ENCODE assay signal across 9 mouse cellular contexts in the genomic region with DNA sequence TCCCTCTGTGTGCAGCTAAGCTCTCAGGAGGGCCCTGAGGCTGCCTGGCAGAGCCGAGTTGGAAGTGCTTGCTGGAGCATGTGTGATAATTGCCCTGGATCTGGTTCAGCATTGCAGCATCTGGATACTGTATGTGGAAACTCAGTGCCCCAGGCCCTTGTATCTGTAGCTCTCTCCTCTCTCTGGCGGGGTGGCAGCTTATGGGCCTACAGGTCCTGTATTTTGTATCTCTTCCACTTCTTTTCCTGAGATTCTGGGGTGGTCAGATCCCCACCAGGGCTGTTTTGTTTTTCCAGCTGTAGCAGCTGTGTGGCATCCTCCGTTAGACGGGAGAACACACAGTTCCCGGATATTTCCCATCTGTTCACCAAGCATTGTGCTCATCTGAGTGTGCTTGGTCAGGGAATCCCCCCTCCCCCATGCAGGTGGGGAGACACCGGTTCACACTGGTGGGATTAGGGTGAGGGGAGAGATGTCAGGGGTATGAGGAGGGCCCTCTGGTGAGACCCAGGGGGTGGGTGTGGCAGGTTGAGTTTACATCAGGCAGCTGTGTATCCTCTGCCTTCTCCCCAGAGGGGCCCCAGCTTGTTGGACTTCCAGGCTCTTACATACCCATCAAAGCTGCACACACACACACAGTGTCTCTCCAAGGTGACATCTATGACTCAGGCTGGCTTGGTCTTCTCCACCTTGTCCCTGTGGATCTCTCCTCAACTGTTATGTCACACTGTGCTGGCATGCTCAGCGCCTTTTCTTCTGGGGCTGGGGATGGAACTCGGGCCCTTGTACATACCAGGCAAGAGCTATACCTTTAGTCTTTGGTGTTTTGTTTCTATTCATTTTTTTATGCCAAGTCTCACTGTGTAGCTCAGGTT. TPM values are rescaled to one million over a fixed set of nuclear protein-coding genes. Genes with fewer than 3 reads are reported as not detected.
A peak's percentile ranks its signal among the peaks of the same experiment; 100 is the strongest.
DNase-seq lines count a peak whose midpoint lies in the region; ATAC-seq lines count a peak whose summit lies in the region.
"Had no signal": no experiment of that assay in that cellular context is flagged by ENCODE, and none has a peak within 500 bp of the region (broad histone marks: within the 10 kb centered on the region; RNA-seq: fewer than 3 reads in every experiment).

No protein-coding gene starts in this region.

- no peak overlapping the region for H3K9ac ChIP-seq in kidney, embryonic 16.5 days (replicated peaks; ENCODE audit: low read length)
- no peak overlapping the region for H3K9ac ChIP-seq in embryonic facial prominence, embryonic 11.5 days (replicated peaks; ENCODE audit: low read length)
- H3K9ac ChIP-seq in neural tube, embryonic 14.5 days (replicated peaks; ENCODE audit: low read depth, low read length), result no peak overlapping the region
- no peak overlapping the region for H3K9ac ChIP-seq in midbrain, embryonic 14.5 days (replicated peaks; ENCODE audit: low read length)
- H3K9ac ChIP-seq in hindbrain, embryonic 16.5 days (ENCODE audit: low read depth, low read length), result no peak overlapping the region
- H3K9ac ChIP-seq: liver, embryonic 15.5 days had no signal

- no peaks in the 10 kb centered on the region for H3K36me3 ChIP-seq in kidney, embryonic 16.5 days (ENCODE audit: insufficient read depth, low read length)
- no peaks in the 10 kb centered on the region for H3K36me3 ChIP-seq in embryonic facial prominence, embryonic 11.5 days (replicated peaks; ENCODE audit: control insufficient read depth, insufficient read depth, low read depth, low read length)
- H3K36me3 ChIP-seq in neural tube, embryonic 14.5 days (ENCODE audit: control insufficient read depth, insufficient read depth, low read length), result no peaks in the 10 kb centered on the region
- H3K36me3 ChIP-seq in midbrain, embryonic 14.5 days (ENCODE audit: control insufficient read depth, insufficient read depth, low read length), result no peaks in the 10 kb centered on the region
- no peaks in the 10 kb centered on the region for H3K36me3 ChIP-seq in hindbrain, embryonic 16.5 days (ENCODE audit: control insufficient read depth, insufficient read depth, low read length)
- H3K36me3 ChIP-seq: liver, embryonic 15.5 days had no signal

- intact Hi-C loops in heart, postnatal 14 days (cut with DNase I), result loop anchor here (2.0 kb wide), 1 partner anchor 31 kb away; a partner anchor contains a TSS

- H3K4me3 ChIP-seq in kidney, embryonic 16.5 days (ENCODE audit: low read length), result no peak overlapping the region
- no peak overlapping the region for H3K4me3 ChIP-seq in embryonic facial prominence, embryonic 11.5 days (ENCODE audit: low read depth, low read length)
- no peak overlapping the region for H3K4me3 ChIP-seq in neural tube, embryonic 14.5 days (ENCODE audit: low read depth, low read length)
- H3K4me3 ChIP-seq in midbrain, embryonic 14.5 days (replicated peaks; ENCODE audit: low read depth, low read length), result no peak overlapping the region
- H3K4me3 ChIP-seq in hindbrain, embryonic 16.5 days (ENCODE audit: low read length), result no peak overlapping the region
- H3K4me3 ChIP-seq: liver, embryonic 15.5 days had no signal

- 35% methylated on average over 8 of the region's 8 CpGs for WGBS in kidney, embryonic 16.5 days
- WGBS in embryonic facial prominence, embryonic 11.5 days, result 47% methylated on average over 8 of the region's 8 CpGs
- WGBS in neural tube, embryonic 14.5 days, result 60% methylated on average over 8 of the region's 8 CpGs
- WGBS in midbrain, embryonic 14.5 days, result 65% methylated on average over 8 of the region's 8 CpGs
- 61% methylated on average over 8 of the region's 8 CpGs for WGBS in hindbrain, embryonic 16.5 days

- peak overlapping the region; percentile 22; the same call in 1 of the 2 replicates for H3K27ac ChIP-seq in kidney, embryonic 16.5 days (ENCODE audit: low read length)
- H3K27ac ChIP-seq in embryonic facial prominence, embryonic 11.5 days (replicated peaks; ENCODE audit: low read depth, low read length), result no peak overlapping the region
- H3K27ac ChIP-seq in neural tube, embryonic 14.5 days (ENCODE audit: low read depth, low read length), result peak overlapping the region; percentile 28; the same call in 1 of the 2 replicates
- H3K27ac ChIP-seq in midbrain, embryonic 14.5 days (replicated peaks; ENCODE audit: low read depth, low read length), result no peak overlapping the region
- H3K27ac ChIP-seq in hindbrain, embryonic 16.5 days (ENCODE audit: low read depth, low read length), result no peak overlapping the region
- H3K27ac ChIP-seq: liver, embryonic 15.5 days had no signal

- no peaks in the 10 kb centered on the region for H3K9me3 ChIP-seq in kidney, embryonic 16.5 days (ENCODE audit: low read length)
- no peaks in the 10 kb centered on the region for H3K9me3 ChIP-seq in embryonic facial prominence, embryonic 11.5 days (replicated peaks; ENCODE audit: control insufficient read depth, low read length)
- H3K9me3 ChIP-seq in neural tube, embryonic 14.5 days (ENCODE audit: control insufficient read depth, low read length), result no peaks in the 10 kb centered on the region
- H3K9me3 ChIP-seq in midbrain, embryonic 14.5 days (ENCODE audit: control insufficient read depth, low read length), result no peaks in the 10 kb centered on the region
- no peaks in the 10 kb centered on the region for H3K9me3 ChIP-seq in hindbrain, embryonic 16.5 days (ENCODE audit: control insufficient read depth, low read length)
- H3K9me3 ChIP-seq: liver, embryonic 15.5 days had no signal

- no peak for DNase-seq in kidney, adult 8-10 months
- peak; percentile 43 for DNase-seq in embryonic facial prominence, embryonic 11.5 days (ENCODE audit: low spot score)
- peak; percentile 35 to 46 for DNase-seq in heart, postnatal 14 days
- no peak for DNase-seq in cerebellum, adult 11-12 months
- no peak for DNase-seq in midbrain, embryonic 14.5 days

- H3K4me1 ChIP-seq in kidney, embryonic 16.5 days (ENCODE audit: insufficient read depth, low read length), result peaks cover 14% of the 10 kb centered on the region; the same call in 1 of the 2 replicates
- no peaks in the 10 kb centered on the region; the same call in 1 of the 2 replicates for H3K4me1 ChIP-seq in embryonic facial prominence, embryonic 11.5 days (ENCODE audit: control insufficient read depth, insufficient read depth, low read length)
- no peaks in the 10 kb centered on the region for H3K4me1 ChIP-seq in neural tube, embryonic 14.5 days (ENCODE audit: control insufficient read depth, insufficient read depth, low read length)
- H3K4me1 ChIP-seq in midbrain, embryonic 14.5 days (ENCODE audit: control insufficient read depth, insufficient read depth, low read length), result no peaks in the 10 kb centered on the region
- H3K4me1 ChIP-seq in hindbrain, embryonic 16.5 days (ENCODE audit: control insufficient read depth, insufficient read depth, low read depth, low read length), result no peaks in the 10 kb centered on the region
- H3K4me1 ChIP-seq: liver, embryonic 15.5 days had no signal

- no peaks in the 10 kb centered on the region for H3K27me3 ChIP-seq in kidney, embryonic 16.5 days (ENCODE audit: insufficient read depth, low read length)
- H3K27me3 ChIP-seq in embryonic facial prominence, embryonic 11.5 days (ENCODE audit: control insufficient read depth, insufficient read depth, low read length), result no peaks in the 10 kb centered on the region
- no peaks in the 10 kb centered on the region for H3K27me3 ChIP-seq in neural tube, embryonic 14.5 days (ENCODE audit: control insufficient read depth, insufficient read depth, low read length)
- no peaks in the 10 kb centered on the region for H3K27me3 ChIP-seq in midbrain, embryonic 14.5 days (ENCODE audit: control insufficient read depth, insufficient read depth, low read length)
- no peaks in the 10 kb centered on the region for H3K27me3 ChIP-seq in hindbrain, embryonic 16.5 days (replicated peaks; ENCODE audit: control insufficient read depth, insufficient read depth, low read length)
- H3K27me3 ChIP-seq: liver, embryonic 15.5 days had no signal

- no peak overlapping the region for H3K4me2 ChIP-seq in kidney, embryonic 16.5 days (replicated peaks; ENCODE audit: low read depth, low read length)
- H3K4me2 ChIP-seq in embryonic facial prominence, embryonic 11.5 days (ENCODE audit: low read depth, low read length), result no peak overlapping the region
- no peak overlapping the region for H3K4me2 ChIP-seq in neural tube, embryonic 14.5 days (ENCODE audit: low read depth, low read length)
- H3K4me2 ChIP-seq in midbrain, embryonic 14.5 days (ENCODE audit: low read length), result no peak overlapping the region
- H3K4me2 ChIP-seq in hindbrain, embryonic 16.5 days (ENCODE audit: low read length), result no peak overlapping the region
- H3K4me2 ChIP-seq: liver, embryonic 15.5 days had no signal

- ATAC-seq in kidney, embryonic 16.5 days (ENCODE audit: low FRiP score, low TSS enrichment), result peak; percentile 50
- 0 out of 2 replicates have a peak, but pooled peaks have one; percentile 29 for ATAC-seq in embryonic facial prominence, embryonic 11.5 days (replicated peaks; ENCODE audit: insufficient number of reproducible peaks, low FRiP score, low TSS enrichment, low read depth)
- no peak for ATAC-seq in neural tube, embryonic 14.5 days (ENCODE audit: low read depth)
- ATAC-seq in midbrain, embryonic 14.5 days (ENCODE audit: low FRiP score, low TSS enrichment), result no peak
- no peak for ATAC-seq in hindbrain, embryonic 16.5 days

RNA-seq across cellular contexts. Expression of a gene that starts 30.7 kb away (rescaled TPM):
- 19.2 and 19.6 TPM in 2 replicates for polyA plus RNA-seq in kidney, embryonic 16.5 days (2015; fragmentation: Nextera tagmentation; extraction: Ambion mirVana)
- 5.4 and 6.8 TPM in 2 replicates for polyA plus RNA-seq in embryonic facial prominence, embryonic 11.5 days (2014; fragmentation: Nextera tagmentation; extraction: Ambion mirVana)
- 10 to 100 TPM; 30.6 to 32.1 TPM for total RNA-seq in heart, postnatal 14 days (2021)
- polyA plus RNA-seq in neural tube, embryonic 14.5 days (2014; fragmentation: Nextera tagmentation; extraction: Ambion mirVana), result 9.9 and 13.4 TPM in 2 replicates
- polyA plus RNA-seq in midbrain, embryonic 14.5 days (2014; fragmentation: Nextera tagmentation; extraction: Ambion mirVana), result 5.3 and 5.5 TPM in 2 replicates
- polyA plus RNA-seq in hindbrain, embryonic 16.5 days (2015; fragmentation: Nextera tagmentation; extraction: Ambion mirVana), result 16.0 and 18.4 TPM in 2 replicates

Comparison
In these comparisons a context has a peak if more than half of its experiments do, and no peak if none do; other contexts are left out.
1. ATAC-seq: peak in kidney, embryonic 16.5 days (single experiment) and embryonic facial prominence, embryonic 11.5 days (single experiment); none in neural tube, embryonic 14.5 days (single experiment), midbrain, embryonic 14.5 days (single experiment) and hindbrain, embryonic 16.5 days (single experiment).
2. H3K27ac ChIP-seq: peak in kidney, embryonic 16.5 days (single experiment) and neural tube, embryonic 14.5 days (single experiment); none in embryonic facial prominence, embryonic 11.5 days (single experiment), midbrain, embryonic 14.5 days (single experiment) and hindbrain, embryonic 16.5 days (single experiment).
3. DNase-seq: peak in embryonic facial prominence, embryonic 11.5 days (single experiment) and heart, postnatal 14 days (2 of 2); none in kidney, adult 8-10 months (0 of 2), cerebellum, adult 11-12 months (single experiment) and midbrain, embryonic 14.5 days (single experiment).